Mouse (Mus musculus) forebrain, embryonic 11.5 days (tissue): ENCODE data around the gene Ddc. TPM values are rescaled to one million over a fixed set of nuclear protein-coding genes. Genes with fewer than 3 reads are reported as not detected.

Source experiments
- ATAC-seq: fragments of 200-750 bp; cut with Nextera tagmentation; replicated peaks from 2 replicates; pipeline ENCODE4 v1.8.0; 2017; ENCODE audit warnings: moderate TSS enrichment; ENCODE audit not compliant: low FRiP score
- DNase-seq: peaks from one replicate; pipeline ENCODE4 v3.0.0-alpha.2; 2017; ENCODE audit warnings: low spot score
- H3K27ac ChIP-seq: fragments of 300-500 bp; sonication (generic); 2 replicates; pipeline ENCODE4 v1.5.1; 2014; ENCODE audit warnings: low read depth, low read length
- H3K27me3 ChIP-seq: fragments of 300-500 bp; sonication (generic); 2 replicates; pipeline ENCODE4 v1.6.1; 2014; ENCODE audit warnings: mild to moderate bottlenecking, low read length, mixed read lengths; ENCODE audit not compliant: control insufficient read depth, insufficient read depth
- H3K36me3 ChIP-seq: fragments of 300-500 bp; sonication (generic); 2 replicates; pipeline ENCODE4 v1.6.1; 2014; ENCODE audit warnings: mild to moderate bottlenecking, low read length, moderate library complexity, mixed read lengths; ENCODE audit not compliant: control insufficient read depth, insufficient read depth
- H3K4me1 ChIP-seq: fragments of 300-500 bp; sonication (generic); replicated peaks from 2 replicates; pipeline ENCODE4 v1.6.1; 2014; ENCODE audit warnings: low read length, mixed read lengths; ENCODE audit not compliant: control insufficient read depth, insufficient read depth
- H3K4me2 ChIP-seq: fragments of 300-500 bp; sonication (generic); 2 replicates; pipeline ENCODE4 v1.6.1; 2014; ENCODE audit warnings: low read depth, mild to moderate bottlenecking, low read length, moderate library complexity, mixed read lengths; ENCODE audit not compliant: severe bottlenecking
- H3K4me3 ChIP-seq: fragments of 300-500 bp; sonication (generic); 2 replicates; pipeline ENCODE4 v1.5.1; 2014; ENCODE audit warnings: low read depth, low read length
- H3K9ac ChIP-seq: fragments of 300-500 bp; sonication (generic); 2 replicates; pipeline ENCODE4 v1.6.1; 2014; ENCODE audit warnings: low read length
- H3K9me3 ChIP-seq: fragments of 300-500 bp; sonication (generic); 2 replicates; pipeline ENCODE4 v1.6.1; 2016; ENCODE audit warnings: low read length, mixed read lengths; ENCODE audit not compliant: control insufficient read depth
- WGBS: fragments of 180-500 bp; shearing (Covaris S2); extraction: QIAGEN DNeasy Blood & Tissue Kit; methylation state at CpG from one replicate; pipeline ENCODE4 v1.1.7; 2014; 5-methylcytosine and 5-hydroxymethylcytosine counted together
- polyA plus RNA-seq: library from polyadenylated mRNA; unstranded; fragments of >200 nt; fragmentation: Nextera tagmentation; extraction: Ambion mirVana; gene quantifications from 2 replicates; pipeline ENCODE4 v1.2.1, GENCODE M21; 2014

The Ddc gene
- polyA plus RNA-seq, 1 experiment from 2014 or later = 6.8 TPM

GRCm38 (mm10) chr11:11885921-11886320, 12.0 kb downstream of the Ddc start:
- H3K4me3 ChIP-seq = no peak overlapping the region
- no peak overlapping the region for H3K27ac ChIP-seq
- DNase-seq = no peak
- no peak overlapping the region for H3K4me2 ChIP-seq
- H3K27me3 ChIP-seq = no peaks in the 10 kb centered on the region
- no peak for ATAC-seq
- no peak overlapping the region for H3K9ac ChIP-seq
- H3K9me3 ChIP-seq = no peaks in the 10 kb centered on the region
- 8% methylated on average over 3 of the region's 3 CpGs for WGBS
- peaks cover 3% of the 10 kb centered on the region; the same call in 1 of the 2 replicates for H3K4me1 ChIP-seq
- H3K36me3 ChIP-seq = no peaks in the 10 kb centered on the region

- Histone ChIP-seq H3K4me3 (no peak overlapping the region), H3K9ac (no peak overlapping the region), H3K9me3 (no peaks in the 10 kb centered on the region), H3K36me3 (no peaks in the 10 kb centered on the region), H3K4me1 (peaks cover 3% of the 10 kb centered on the region; the same call in 1 of the 2 replicates), H3K27me3 (no peaks in the 10 kb centered on the region), H3K27ac (no peak overlapping the region), H3K4me2 (no peak overlapping the region)
- ATAC-seq = no peak
- DNase-seq = no peak
- 80% methylated on average over 4 of the region's 4 CpGs for WGBS
These were observed 12.7 kb downstream of the Ddc start for GRCm38 (mm10) chr11:11885246-11885643.

- DNase-seq = no peak
- Histone ChIP-seq H3K9me3 (no peaks in the 10 kb centered on the region), H3K4me1 (peaks cover 5% of the 10 kb centered on the region; the same call in 1 of the 2 replicates), H3K27ac (no peak overlapping the region), H3K36me3 (no peaks in the 10 kb centered on the region), H3K9ac (no peak overlapping the region), H3K27me3 (no peaks in the 10 kb centered on the region), H3K4me2 (no peak overlapping the region), H3K4me3 (no peak overlapping the region)
- no peak for ATAC-seq
- WGBS = 69% methylated on average over 11 of the region's 11 CpGs
These were observed 13.3 kb downstream of the Ddc start for GRCm38 (mm10) chr11:11884533-11885245.

GRCm38 (mm10) chr11:11881783-11882155, 16.2 kb downstream of the Ddc start:
- ATAC-seq (no peak), DNase-seq (no peak)
- Histone ChIP-seq H3K36me3 (no peaks in the 10 kb centered on the region), H3K9ac (no peak overlapping the region), H3K9me3 (no peaks in the 10 kb centered on the region), H3K4me2 (no peak overlapping the region), H3K27me3 (no peaks in the 10 kb centered on the region), H3K27ac (no peak overlapping the region), H3K4me1 (peaks cover 9% of the 10 kb centered on the region; the same call in 1 of the 2 replicates), H3K4me3 (no peak overlapping the region)
- 24% methylated on average over 1 of the region's 1 CpGs for WGBS

GRCm38 (mm10) chr11:11881026-11881782, 16.7 kb downstream of the Ddc start:
- H3K27me3 ChIP-seq = no peaks in the 10 kb centered on the region
- no peaks in the 10 kb centered on the region for H3K9me3 ChIP-seq
- H3K36me3 ChIP-seq = no peaks in the 10 kb centered on the region
- 32% methylated on average over 13 of the region's 13 CpGs for WGBS
- no peak overlapping the region for H3K27ac ChIP-seq
- peaks cover 9% of the 10 kb centered on the region; the same call in 1 of the 2 replicates for H3K4me1 ChIP-seq
- no peak overlapping the region for H3K4me3 ChIP-seq
- H3K4me2 ChIP-seq = no peak overlapping the region
- DNase-seq = no peak
- no peak for ATAC-seq
- H3K9ac ChIP-seq = no peak overlapping the region

- Histone ChIP-seq H3K9me3 (no peaks in the 10 kb centered on the region), H3K4me3 (no peak overlapping the region), H3K4me1 (peaks cover 5% of the 10 kb centered on the region; the same call in 1 of the 2 replicates), H3K36me3 (no peaks in the 10 kb centered on the region), H3K9ac (no peak overlapping the region), H3K4me2 (no peak overlapping the region), H3K27ac (no peak overlapping the region), H3K27me3 (no peaks in the 10 kb centered on the region)
- ATAC-seq (no peak), DNase-seq (no peak)
- WGBS = 82% methylated on average over 7 of the region's 7 CpGs
These were observed 17.6 kb downstream of the Ddc start for GRCm38 (mm10) chr11:11880351-11880750.

- Histone ChIP-seq H3K4me2 (no peak overlapping the region), H3K27me3 (no peaks in the 10 kb centered on the region; the same call in 1 of the 2 replicates), H3K4me1 (peaks cover 5% of the 10 kb centered on the region; the same call in 1 of the 2 replicates), H3K9ac (no peak overlapping the region), H3K4me3 (no peak overlapping the region), H3K27ac (no peak overlapping the region), H3K36me3 (no peaks in the 10 kb centered on the region), H3K9me3 (no peaks in the 10 kb centered on the region)
- WGBS = 60% methylated on average over 4 of the region's 4 CpGs
- ATAC-seq = no peak
- no peak for DNase-seq
These were observed 18.3 kb downstream of the Ddc start for GRCm38 (mm10) chr11:11879699-11880002.

GRCm38 (mm10) chr11:11878981-11879698, 18.8 kb downstream of the Ddc start:
- peaks cover 5% of the 10 kb centered on the region; the same call in 1 of the 2 replicates for H3K4me1 ChIP-seq
- no peaks in the 10 kb centered on the region for H3K36me3 ChIP-seq
- peak overlapping the region; percentile 3; the same call in 1 of the 2 replicates for H3K9ac ChIP-seq
- DNase-seq = no peak
- ATAC-seq = no peak; the same call in 1 of the 2 replicates
- H3K4me3 ChIP-seq = no peak overlapping the region
- H3K27me3 ChIP-seq = no peaks in the 10 kb centered on the region; the same call in 1 of the 2 replicates
- 52% methylated on average over 10 of the region's 10 CpGs for WGBS
- H3K27ac ChIP-seq = peak overlapping the region; percentile 21; the same call in 1 of the 2 replicates
- H3K4me2 ChIP-seq = no peak overlapping the region
- H3K9me3 ChIP-seq = no peaks in the 10 kb centered on the region
